Mouse (Mus musculus): ENCODE data around the gene F830045P16Rik. TPM values are rescaled to one million over a fixed set of nuclear protein-coding genes. Genes with fewer than 3 reads are reported as not detected.

Gene F830045P16Rik
- polyA plus RNA-seq, 1 experiment from 2014 or later: 0.05 TPM

DNA sequence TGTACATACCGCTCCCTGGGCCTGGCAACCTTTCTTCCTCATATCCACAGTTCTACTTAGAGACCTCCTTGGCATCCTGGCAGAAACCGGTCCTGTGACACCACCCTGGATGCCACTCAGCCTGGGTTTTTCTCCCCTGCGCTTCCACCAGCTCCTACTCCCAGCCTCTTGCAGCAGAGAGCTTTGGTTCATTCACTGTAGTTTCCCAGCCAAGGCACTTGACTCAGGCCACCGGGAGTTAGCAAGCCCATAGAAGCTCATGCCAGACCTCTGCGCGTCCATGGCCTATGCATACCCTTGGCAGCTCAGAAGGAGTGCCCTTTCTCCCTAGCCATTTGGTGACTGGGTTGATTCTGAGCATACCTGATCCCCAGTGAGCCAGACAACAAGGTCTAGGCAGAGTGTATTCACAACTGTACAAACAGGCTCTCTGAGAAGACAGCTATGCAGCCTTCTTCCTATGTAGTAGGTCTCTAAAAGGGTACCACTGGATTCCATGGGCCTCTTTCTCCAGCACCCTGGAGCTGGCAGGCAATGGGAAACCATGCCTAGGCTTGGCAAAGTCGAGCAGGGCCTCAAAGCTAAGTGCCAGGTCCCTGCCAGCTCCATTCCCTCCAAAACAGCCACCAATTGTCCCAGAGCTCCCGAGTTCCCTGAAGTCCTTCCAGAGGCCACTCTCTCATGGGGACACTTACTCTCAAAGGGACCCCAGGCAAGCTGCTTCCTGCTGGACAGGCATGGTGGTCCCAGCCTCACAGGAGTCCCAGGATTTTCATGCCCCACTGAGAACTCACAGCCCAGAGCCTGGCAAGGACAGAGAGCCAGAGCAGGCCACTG, 40.4 kb upstream of the F830045P16Rik start:
- Histone ChIP-seq H3K27me3 (ENCODE audit: control insufficient read depth, insufficient read depth, low read length) (no peaks in the 10 kb centered on the region), H3K4me1 (replicated peaks; ENCODE audit: control insufficient read depth, insufficient read depth) (no peaks in the 10 kb centered on the region), H3K9me3 (ENCODE audit: control insufficient read depth, low read length) (no peaks in the 10 kb centered on the region), H3K27ac (replicated peaks) (no peak overlapping the region), H3K36me3 (ENCODE audit: control insufficient read depth, insufficient read depth, low read length) (no peaks in the 10 kb centered on the region), H3K4me2 (replicated peaks; ENCODE audit: low read depth) (no peak overlapping the region), H3K9ac (ENCODE audit: low read length) (no peak overlapping the region), H3K4me3 (ENCODE audit: low read depth, low read length) (no peak overlapping the region)
- ATAC-seq (ENCODE audit: low FRiP score, low TSS enrichment) (no peak), DNase-seq (ENCODE audit: low spot score) (no peak)
- TF ChIP-seq CTCF (IDR thresholded peaks at IDR 0.05; ENCODE audit: low read depth) (no peak), EP300 (optimal IDR thresholded peaks at IDR 0.05) (no peak)
- 86% methylated on average over 8 of the region's 8 CpGs for WGBS

DNA sequence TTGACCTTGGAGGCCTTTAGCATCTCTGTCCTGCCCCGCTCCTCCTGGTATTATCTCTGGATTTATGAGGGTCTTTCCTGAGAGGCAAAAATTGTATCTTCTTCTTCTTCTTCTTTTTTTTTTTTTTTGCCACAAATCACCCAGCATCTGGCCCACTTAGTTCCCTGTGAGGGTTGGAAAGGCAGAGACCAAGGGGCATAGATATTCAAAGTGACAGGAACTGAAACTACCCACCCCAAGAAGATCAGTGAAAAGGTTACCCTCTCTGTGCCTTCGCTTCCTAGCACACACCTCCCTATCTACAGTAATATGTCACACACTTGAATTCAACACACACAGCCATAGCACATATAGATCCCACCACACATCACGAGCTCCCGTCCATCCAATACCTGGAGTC, 38.7 kb upstream of the F830045P16Rik start:
- Histone ChIP-seq H3K4me1 (replicated peaks; ENCODE audit: control insufficient read depth, insufficient read depth) (no peaks in the 10 kb centered on the region), H3K4me2 (replicated peaks; ENCODE audit: low read depth) (no peak overlapping the region), H3K9me3 (ENCODE audit: control insufficient read depth, low read length) (no peaks in the 10 kb centered on the region), H3K36me3 (ENCODE audit: control insufficient read depth, insufficient read depth, low read length) (no peaks in the 10 kb centered on the region), H3K27me3 (ENCODE audit: control insufficient read depth, insufficient read depth, low read length) (no peaks in the 10 kb centered on the region), H3K27ac (replicated peaks) (no peak overlapping the region), H3K9ac (ENCODE audit: low read length) (no peak overlapping the region), H3K4me3 (ENCODE audit: low read depth, low read length) (no peak overlapping the region)
- 88% methylated on average over 4 of the region's 4 CpGs for WGBS
- no peak for ATAC-seq (ENCODE audit: low FRiP score, low TSS enrichment)
- DNase-seq (ENCODE audit: low spot score): no peak
- TF ChIP-seq CTCF (IDR thresholded peaks at IDR 0.05; ENCODE audit: low read depth): no peak
- TF ChIP-seq EP300 (optimal IDR thresholded peaks at IDR 0.05): no peak

DNA sequence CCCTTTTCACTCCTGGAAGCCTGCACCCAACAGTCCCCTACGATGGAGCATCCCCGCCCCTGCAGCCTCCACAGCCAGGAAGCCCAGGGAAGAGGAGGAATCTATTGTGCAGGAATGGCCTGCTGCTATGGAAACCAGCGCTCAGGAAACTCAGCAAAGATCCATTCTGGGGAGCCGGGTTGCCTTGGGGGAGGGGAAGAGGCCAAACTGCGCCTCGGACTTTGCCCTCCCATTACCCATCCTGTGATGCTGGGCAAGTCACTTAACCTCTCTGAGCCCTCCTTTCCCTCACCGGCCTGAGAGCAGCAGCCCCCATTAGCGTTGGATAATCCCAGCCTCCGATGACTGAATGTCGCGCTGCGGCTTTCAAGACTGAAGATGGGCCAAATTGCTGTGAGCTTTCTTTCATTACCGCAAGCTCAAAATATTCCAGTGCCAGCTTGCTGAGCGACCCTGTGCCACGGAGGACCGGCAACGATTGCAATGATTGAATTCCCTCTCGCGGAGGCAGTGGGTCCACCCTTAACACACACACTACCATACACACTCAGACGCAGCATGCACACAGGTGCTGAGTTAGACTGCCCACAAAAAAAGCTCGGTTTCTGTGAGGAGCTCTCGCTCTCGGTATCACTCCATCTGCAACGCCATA, 38.1 kb upstream of the F830045P16Rik start:
- TF ChIP-seq CTCF (IDR thresholded peaks at IDR 0.05; ENCODE audit: low read depth) (no peak), EP300 (optimal IDR thresholded peaks at IDR 0.05) (no peak)
- H3K27ac ChIP-seq (replicated peaks): no peak overlapping the region
- WGBS: 16% methylated on average over 24 of the region's 24 CpGs
- no peaks in the 10 kb centered on the region for H3K9me3 ChIP-seq (ENCODE audit: control insufficient read depth, low read length)
- H3K27me3 ChIP-seq (ENCODE audit: control insufficient read depth, insufficient read depth, low read length): no peaks in the 10 kb centered on the region
- ATAC-seq (ENCODE audit: low FRiP score, low TSS enrichment) (no peak), DNase-seq (ENCODE audit: low spot score) (no peak)
- H3K36me3 ChIP-seq (ENCODE audit: control insufficient read depth, insufficient read depth, low read length): no peaks in the 10 kb centered on the region
- H3K4me1 ChIP-seq (replicated peaks; ENCODE audit: control insufficient read depth, insufficient read depth): no peaks in the 10 kb centered on the region
- H3K4me2 ChIP-seq (replicated peaks; ENCODE audit: low read depth): 0 out of 2 replicates have a peak overlapping the region, but pooled peaks have one; percentile 11
- no peak overlapping the region for H3K9ac ChIP-seq (ENCODE audit: low read length)
- no peak overlapping the region for H3K4me3 ChIP-seq (ENCODE audit: low read depth, low read length)

DNA sequence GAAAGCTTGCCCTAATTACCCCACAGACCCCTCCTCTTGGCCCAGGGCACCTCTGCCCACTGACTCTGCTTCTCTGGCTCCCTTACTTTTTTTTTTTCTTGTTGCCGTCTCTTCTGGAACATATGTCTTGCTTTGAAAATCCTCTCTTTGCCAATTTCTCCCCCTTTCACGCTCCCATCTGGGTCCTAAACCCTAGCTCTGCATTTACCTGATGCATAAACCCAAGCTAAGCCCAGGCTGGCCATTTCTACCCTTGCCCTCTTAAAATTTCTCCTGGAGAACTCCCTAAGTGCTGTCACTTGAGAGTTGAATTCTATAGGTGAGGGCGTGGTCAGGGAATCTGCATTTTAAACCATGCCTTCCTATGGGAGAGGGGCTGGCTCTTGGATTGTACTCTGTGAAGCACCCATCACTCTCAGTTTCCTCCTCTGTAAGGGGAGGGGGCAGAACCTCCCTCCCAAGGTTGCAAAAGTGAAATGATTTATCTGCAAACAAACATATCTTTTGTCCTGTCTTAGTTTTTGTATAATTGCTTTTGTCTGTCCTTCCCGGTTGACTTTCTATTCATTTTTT, 37.4 kb upstream of the F830045P16Rik start:
- Histone ChIP-seq H3K27me3 (ENCODE audit: control insufficient read depth, insufficient read depth, low read length) (no peaks in the 10 kb centered on the region), H3K4me3 (ENCODE audit: low read depth, low read length) (no peak overlapping the region), H3K4me1 (replicated peaks; ENCODE audit: control insufficient read depth, insufficient read depth) (no peaks in the 10 kb centered on the region), H3K9ac (ENCODE audit: low read length) (no peak overlapping the region), H3K4me2 (replicated peaks; ENCODE audit: low read depth) (no peak overlapping the region), H3K9me3 (ENCODE audit: control insufficient read depth, low read length) (no peaks in the 10 kb centered on the region), H3K36me3 (ENCODE audit: control insufficient read depth, insufficient read depth, low read length) (no peaks in the 10 kb centered on the region), H3K27ac (replicated peaks) (no peak overlapping the region)
- TF ChIP-seq EP300 (optimal IDR thresholded peaks at IDR 0.05) (no peak), CTCF (IDR thresholded peaks at IDR 0.05; ENCODE audit: low read depth) (no peak)
- DNase-seq (ENCODE audit: low spot score) (no peak), ATAC-seq (ENCODE audit: low FRiP score, low TSS enrichment) (no peak)
- WGBS: 21% methylated on average over 4 of the region's 4 CpGs

DNA sequence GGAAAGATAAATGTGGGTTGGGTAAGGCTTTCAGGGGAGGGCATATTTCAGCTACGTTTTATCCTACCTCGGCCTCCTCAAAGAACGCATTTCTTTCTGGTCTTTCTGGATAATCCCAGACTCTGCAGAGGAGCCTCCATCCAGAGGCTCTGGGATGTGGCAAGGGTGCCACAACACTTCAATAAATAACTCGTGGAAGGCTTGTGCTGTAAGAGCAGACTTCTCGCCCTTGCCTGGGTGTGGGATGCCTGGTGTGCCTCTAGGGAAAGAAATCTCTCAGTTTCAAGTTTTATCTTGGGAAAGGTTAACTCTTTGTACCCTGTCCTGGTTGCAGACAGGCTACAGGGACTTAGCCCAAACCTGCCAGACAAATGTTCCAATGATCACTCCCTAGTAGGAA, 33.2 kb upstream of the F830045P16Rik start:
- Histone ChIP-seq H3K27ac (replicated peaks) (no peak overlapping the region), H3K4me1 (replicated peaks; ENCODE audit: control insufficient read depth, insufficient read depth) (no peaks in the 10 kb centered on the region), H3K36me3 (ENCODE audit: control insufficient read depth, insufficient read depth, low read length) (no peaks in the 10 kb centered on the region), H3K27me3 (ENCODE audit: control insufficient read depth, insufficient read depth, low read length) (no peaks in the 10 kb centered on the region), H3K9ac (ENCODE audit: low read length) (no peak overlapping the region), H3K4me3 (ENCODE audit: low read depth, low read length) (no peak overlapping the region), H3K9me3 (ENCODE audit: control insufficient read depth, low read length) (no peaks in the 10 kb centered on the region), H3K4me2 (replicated peaks; ENCODE audit: low read depth) (no peak overlapping the region)
- WGBS: 40% methylated on average over 5 of the region's 5 CpGs
- DNase-seq (ENCODE audit: low spot score): no peak
- no peak for TF ChIP-seq CTCF (IDR thresholded peaks at IDR 0.05; ENCODE audit: low read depth)
- no peak for TF ChIP-seq EP300 (optimal IDR thresholded peaks at IDR 0.05)
- ATAC-seq (ENCODE audit: low FRiP score, low TSS enrichment): no peak

DNA sequence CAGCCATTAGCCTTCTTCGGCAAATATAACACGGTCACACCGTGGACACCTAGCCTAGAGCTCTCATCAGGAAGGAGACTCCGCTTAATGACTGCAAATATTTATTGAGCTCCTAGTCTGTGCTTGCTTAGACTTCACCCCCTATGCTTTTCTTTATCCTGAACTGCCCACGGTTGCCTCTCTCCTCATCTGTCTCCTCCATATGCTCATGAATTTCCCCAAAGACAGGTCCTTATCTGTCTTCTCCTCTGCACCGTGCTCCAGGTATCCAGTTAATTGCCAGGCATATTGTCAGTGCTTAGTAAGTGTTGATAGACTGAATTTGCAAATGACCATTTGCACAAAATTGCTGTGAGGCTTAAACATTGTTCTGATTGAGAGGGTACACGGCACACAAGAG, 32.7 kb upstream of the F830045P16Rik start:
- TF ChIP-seq CTCF (IDR thresholded peaks at IDR 0.05; ENCODE audit: low read depth) (no peak), EP300 (optimal IDR thresholded peaks at IDR 0.05) (no peak)
- Histone ChIP-seq H3K4me3 (ENCODE audit: low read depth, low read length) (no peak overlapping the region), H3K36me3 (ENCODE audit: control insufficient read depth, insufficient read depth, low read length) (no peaks in the 10 kb centered on the region), H3K4me1 (replicated peaks; ENCODE audit: control insufficient read depth, insufficient read depth) (no peaks in the 10 kb centered on the region), H3K27me3 (ENCODE audit: control insufficient read depth, insufficient read depth, low read length) (no peaks in the 10 kb centered on the region), H3K9ac (ENCODE audit: low read length) (no peak overlapping the region), H3K9me3 (ENCODE audit: control insufficient read depth, low read length) (no peaks in the 10 kb centered on the region), H3K4me2 (replicated peaks; ENCODE audit: low read depth) (no peak overlapping the region), H3K27ac (replicated peaks) (no peak overlapping the region)
- WGBS: 55% methylated on average over 7 of the region's 7 CpGs
- DNase-seq (ENCODE audit: low spot score) (no peak), ATAC-seq (ENCODE audit: low FRiP score, low TSS enrichment) (no peak)

All from stomach, postnatal 0 days (tissue).